Mouse (Mus musculus) urinary bladder, postnatal 4 days (tissue): ENCODE data around the gene Pds5b.
"Not testable (repeated sequence)": the region's sequence is repeated elsewhere in the genome, so short reads cannot be mapped to it uniquely, and the experiment has no call there.

Experiments used
- DNase-seq, 2 experiments: peaks; one replicate each; pipeline ENCODE4 v3.0.0; 2021 to 2022; ENCODE audit warnings: low spot score in 2 of 2

Pds5b gene

GRCm38 (mm10) chr5:150822781-150823180 is 149.2 kb downstream of the Pds5b start:
- DNase-seq: no peak

- DNase-seq: no peak
Observed at GRCm38 (mm10) chr5:150823361-150823760, 149.8 kb downstream of the Pds5b start.

DNA sequence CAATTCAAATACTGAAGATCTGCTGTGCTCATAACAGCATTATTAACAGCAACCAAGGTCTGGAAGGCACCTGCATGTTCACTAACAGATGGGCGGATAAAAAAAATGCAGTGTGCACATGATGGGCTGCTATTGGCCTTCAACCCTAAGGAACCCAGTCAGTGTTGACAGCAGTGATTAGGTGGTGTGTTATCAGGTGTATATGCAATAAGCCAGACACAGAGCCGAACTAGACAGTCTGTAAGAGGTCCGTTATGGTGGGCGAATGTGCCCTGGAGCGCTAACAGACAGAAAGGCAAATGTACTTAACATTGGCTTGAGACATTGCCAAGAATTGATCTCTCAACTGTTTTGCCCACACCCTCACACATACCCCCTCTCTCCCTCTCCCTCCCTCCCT is 156.0 kb downstream of the Pds5b start:
- DNase-seq: no peak

GRCm38 (mm10) chr5:150830718-150831117 is 157.2 kb downstream of the Pds5b start:
- no peak for DNase-seq

DNA sequence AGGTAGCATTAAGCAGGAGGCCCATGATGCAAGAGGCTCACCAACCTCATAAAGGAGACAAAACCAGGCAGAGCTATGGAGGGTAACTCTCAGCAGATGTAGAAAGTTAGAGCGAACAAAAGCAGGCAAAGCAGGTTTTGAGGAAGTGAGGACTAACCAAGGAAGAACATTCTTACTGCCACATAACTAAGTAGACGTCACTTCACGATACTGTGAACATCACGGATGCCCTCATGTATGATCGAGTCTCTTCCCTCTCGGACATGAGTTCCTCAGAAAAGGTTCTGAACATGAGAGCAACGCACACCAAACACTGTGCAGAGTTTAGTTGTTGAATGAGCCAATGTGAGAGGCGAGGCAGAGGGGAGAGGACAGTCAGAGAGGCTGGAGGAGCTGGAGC is 163.2 kb downstream of the Pds5b start:
- DNase-seq: no peak

- DNase-seq: no peak
Observed at GRCm38 (mm10) chr5:150839688-150840541, 166.4 kb downstream of the Pds5b start.

GRCm38 (mm10) chr5:150840596-150840995 is 167.1 kb downstream of the Pds5b start:
- DNase-seq: peak in 1 of 2 experiments; percentile 21

GRCm38 (mm10) chr5:150845961-150846360 is 172.4 kb downstream of the Pds5b start:
- DNase-seq: no peak

DNA sequence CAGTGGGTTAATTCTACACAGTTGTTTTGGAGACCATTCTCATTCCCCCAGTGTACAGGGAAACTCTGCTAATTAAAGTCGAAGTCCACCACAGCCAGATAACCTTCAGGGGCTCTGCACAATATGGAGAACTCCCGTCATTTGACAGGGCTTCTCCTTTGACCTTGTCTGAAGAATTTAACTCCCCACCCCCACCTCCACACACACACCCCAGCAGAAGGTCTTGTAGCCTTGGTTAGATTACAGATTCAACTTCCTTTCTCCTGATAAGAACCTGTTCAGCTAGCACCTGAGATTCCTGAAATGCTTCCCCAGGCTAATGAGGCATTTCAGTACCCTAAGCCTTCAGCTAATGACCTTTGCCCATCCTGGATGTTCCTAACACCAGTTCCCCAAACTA is 177.3 kb downstream of the Pds5b start:
- no peak for DNase-seq

DNA sequence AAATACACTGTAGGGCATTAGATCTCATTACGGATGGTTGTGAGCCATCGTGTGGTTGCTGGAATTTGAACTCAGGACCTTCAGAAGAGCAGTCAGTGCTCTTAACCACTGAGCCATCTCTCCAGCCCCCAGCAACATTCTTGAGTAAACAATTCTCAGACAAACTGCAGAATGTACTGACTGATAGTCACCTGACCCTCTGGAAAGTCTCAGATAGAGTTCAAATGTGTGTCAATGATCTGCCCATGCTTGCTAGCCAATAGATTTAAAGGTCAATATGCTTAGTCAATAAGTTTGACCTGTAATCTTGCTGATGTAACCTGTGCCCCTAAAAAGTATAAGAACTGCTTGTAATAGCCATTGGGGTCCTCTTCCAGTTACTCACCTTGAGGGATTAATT is 178.6 kb downstream of the Pds5b start:
- DNase-seq: not testable (repeated sequence)

- DNase-seq: peak in 1 of 2 experiments; percentile 22
Observed at GRCm38 (mm10) chr5:150854506-150854905, 181.0 kb downstream of the Pds5b start.

DNA sequence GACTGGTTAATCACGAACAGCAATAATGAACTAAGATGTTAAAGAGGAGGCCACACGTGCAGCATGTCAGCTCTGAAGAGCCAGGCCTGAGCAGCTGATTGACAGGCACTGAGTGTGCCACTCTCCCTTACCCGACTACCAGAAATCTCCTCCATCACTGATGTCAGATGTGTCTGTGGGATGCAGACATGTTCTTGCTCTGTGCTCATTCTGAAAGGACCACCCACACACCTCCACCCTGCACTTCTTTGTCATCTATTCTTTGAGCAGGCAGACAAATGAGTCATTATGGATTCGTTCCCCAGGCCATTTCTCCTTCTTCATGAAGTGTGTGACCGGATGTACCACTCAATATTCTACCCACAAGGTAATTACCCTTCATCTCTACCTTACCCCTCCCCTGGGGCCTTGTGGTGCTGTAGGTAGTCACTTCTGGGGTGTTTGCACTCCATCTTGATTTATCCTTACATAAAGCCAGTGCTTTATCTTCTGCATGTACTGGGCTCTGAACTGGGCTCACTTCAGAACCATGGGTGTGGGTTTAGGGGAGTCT is 186.2 kb downstream of the Pds5b start:
- DNase-seq: no peak
